Mouse (Mus musculus) ovary, postnatal 10 days (tissue): ENCODE measurements around the gene Pbx1.

ENCODE experiments used
- DNase-seq: peaks from one replicate; pipeline ENCODE4 v3.0.0; 2022; ENCODE audit warnings: low spot score

Gene Pbx1

GRCm38 (mm10) chr1:168383832-168384593 is 48.1 kb downstream of the Pbx1 start:
- no peak for DNase-seq

GRCm38 (mm10) chr1:168382823-168383157 is 49.3 kb downstream of the Pbx1 start:
- DNase-seq = no peak

- no peak for DNase-seq
Observed at GRCm38 (mm10) chr1:168382106-168382822, 49.8 kb downstream of the Pbx1 start.

- no peak for DNase-seq
Observed at GRCm38 (mm10) chr1:168381451-168381850, 50.6 kb downstream of the Pbx1 start.

GRCm38 (mm10) chr1:168380241-168380770 is 51.8 kb downstream of the Pbx1 start:
- no peak for DNase-seq

GRCm38 (mm10) chr1:168377650-168378049 is 54.4 kb downstream of the Pbx1 start:
- no peak for DNase-seq

- no peak for DNase-seq
Observed at GRCm38 (mm10) chr1:168376330-168376729, 55.7 kb downstream of the Pbx1 start.

GRCm38 (mm10) chr1:168374953-168375600 is 57.0 kb downstream of the Pbx1 start:
- no peak for DNase-seq

- no peak for DNase-seq
Observed at GRCm38 (mm10) chr1:168372089-168372488, 60.0 kb downstream of the Pbx1 start.

GRCm38 (mm10) chr1:168370966-168371365 is 61.1 kb downstream of the Pbx1 start:
- DNase-seq = no peak

- DNase-seq = no peak
Observed at GRCm38 (mm10) chr1:168366261-168366660, 65.8 kb downstream of the Pbx1 start.

- no peak for DNase-seq
Observed at GRCm38 (mm10) chr1:168364325-168364724, 67.7 kb downstream of the Pbx1 start.

GRCm38 (mm10) chr1:168363053-168363452 is 69.0 kb downstream of the Pbx1 start:
- no peak for DNase-seq

- DNase-seq = no peak
Observed at GRCm38 (mm10) chr1:168362464-168362863, 69.6 kb downstream of the Pbx1 start.

- no peak for DNase-seq
Observed at GRCm38 (mm10) chr1:168357680-168358611, 74.1 kb downstream of the Pbx1 start.

GRCm38 (mm10) chr1:168356970-168357441 is 75.1 kb downstream of the Pbx1 start:
- DNase-seq = no peak

- no peak for DNase-seq
Observed at GRCm38 (mm10) chr1:168355985-168356556, 76.0 kb downstream of the Pbx1 start.

- no peak for DNase-seq
Observed at GRCm38 (mm10) chr1:168354934-168355333, 77.1 kb downstream of the Pbx1 start.

GRCm38 (mm10) chr1:168348036-168348784 is 83.9 kb downstream of the Pbx1 start:
- no peak for DNase-seq

- DNase-seq = no peak
Observed at GRCm38 (mm10) chr1:168344918-168345317, 87.2 kb downstream of the Pbx1 start.
